Mouse (Mus musculus) thymus, postnatal 10 days (tissue): Measurements from ENCODE around the gene Arrb1.

Experiments
- DNase-seq, 2 experiments: peaks; one replicate each; pipeline ENCODE4 v3.0.0; 2021; ENCODE audit warnings: low spot score in 2 of 2

Gene Arrb1

GRCm38 (mm10) chr7:99579491-99580190 is 44.4 kb downstream of the Arrb1 start:
- peak; percentile 30 to 36 for DNase-seq

GRCm38 (mm10) chr7:99580247-99580646 is 45.0 kb downstream of the Arrb1 start:
- DNase-seq = no peak

- no peak for DNase-seq
Observed at GRCm38 (mm10) chr7:99582306-99582705, 47.0 kb downstream of the Arrb1 start.

GRCm38 (mm10) chr7:99582867-99583266 is 47.6 kb downstream of the Arrb1 start:
- DNase-seq = no peak

- DNase-seq = no peak
Observed at GRCm38 (mm10) chr7:99583625-99584024, 48.4 kb downstream of the Arrb1 start.

- no peak for DNase-seq
Observed at GRCm38 (mm10) chr7:99585976-99586375, 50.7 kb downstream of the Arrb1 start.

- DNase-seq = peak; percentile 65 to 79
Observed at GRCm38 (mm10) chr7:99590064-99590463, 54.8 kb downstream of the Arrb1 start.

- no peak for DNase-seq
Observed at GRCm38 (mm10) chr7:99590646-99591045, 55.4 kb downstream of the Arrb1 start.

GRCm38 (mm10) chr7:99592669-99593068 is 57.4 kb downstream of the Arrb1 start:
- no peak for DNase-seq

- DNase-seq = no peak
Observed at GRCm38 (mm10) chr7:99593868-99594803, 58.9 kb downstream of the Arrb1 start.

- no peak for DNase-seq
Observed at GRCm38 (mm10) chr7:99598722-99599121, 63.5 kb downstream of the Arrb1 start.

- peak; percentile 44 to 51 for DNase-seq
Observed at GRCm38 (mm10) chr7:99603875-99604662, 68.8 kb downstream of the Arrb1 start.

- no peak for DNase-seq
Observed at GRCm38 (mm10) chr7:99605058-99605457, 69.8 kb downstream of the Arrb1 start.

GRCm38 (mm10) chr7:99606303-99606702 is 71.0 kb downstream of the Arrb1 start:
- no peak for DNase-seq

- DNase-seq = no peak
Observed at GRCm38 (mm10) chr7:99606766-99607165, 71.5 kb downstream of the Arrb1 start.

GRCm38 (mm10) chr7:99607632-99608031 is 72.4 kb downstream of the Arrb1 start:
- DNase-seq = no peak

GRCm38 (mm10) chr7:99618264-99618663 is 83.0 kb downstream of the Arrb1 start:
- no peak for DNase-seq

- DNase-seq = peak in 1 of 2 experiments; percentile 66
Observed at GRCm38 (mm10) chr7:99618860-99619259, 83.6 kb downstream of the Arrb1 start.

- DNase-seq = peak; percentile 60 to 89
Observed at GRCm38 (mm10) chr7:99625722-99626375, 90.6 kb downstream of the Arrb1 start.

GRCm38 (mm10) chr7:99626376-99627270 is 91.4 kb downstream of the Arrb1 start, which contains the start of gene Tpbgl:
TSS of gene Tpbgl (minus strand) at chr7:99627103.
- DNase-seq = peak; percentile 15 to 31
